Mouse (Mus musculus) neural tube, embryonic 12.5 days (tissue): ENCODE data around the gene 1700001C19Rik. TPM values are rescaled to one million over a fixed set of nuclear protein-coding genes. Genes with fewer than 3 reads are reported as not detected.

Experiments
- polyA plus RNA-seq: library from polyadenylated mRNA; unstranded; fragments of >200 nt; fragmentation: Nextera tagmentation; extraction: Ambion mirVana; gene quantifications from 2 replicates; pipeline ENCODE4 v1.2.1, GENCODE M21; 2016

The 1700001C19Rik gene
- polyA plus RNA-seq, 1 experiment from 2014 or later: 0.68 TPM

Other genes with a start within 250 kb of the 1700001C19Rik start
- 75.3 and 78.5 TPM in 2 replicates for gene Mrps10, start 68.5 kb downstream of the 1700001C19Rik start, polyA plus RNA-seq
- gene Guca1b, start 52.0 kb downstream of the 1700001C19Rik start, polyA plus RNA-seq: 0.75 and 0.85 TPM in 2 replicates
- 0.95 and 1.1 TPM in 2 replicates for gene Guca1a, start 36.8 kb downstream of the 1700001C19Rik start, polyA plus RNA-seq
- gene AI661453, start 761 bp downstream of the 1700001C19Rik start, polyA plus RNA-seq: 0.14 and 0.32 TPM in 2 replicates
- gene Taf8, start 64.9 kb upstream of the 1700001C19Rik start, polyA plus RNA-seq: 28.7 and 30.3 TPM in 2 replicates
- 146 and 152 TPM in 2 replicates for gene Ccnd3, start 67.7 kb upstream of the 1700001C19Rik start, polyA plus RNA-seq
- 32.5 and 35.9 TPM in 2 replicates for gene Bysl, start 174.1 kb upstream of the 1700001C19Rik start, polyA plus RNA-seq
- 39.7 and 41.6 TPM in 2 replicates for gene Med20, start 174.2 kb upstream of the 1700001C19Rik start, polyA plus RNA-seq
- gene Gm20517, start 174.2 kb upstream of the 1700001C19Rik start, polyA plus RNA-seq: 2.0 and 2.4 TPM in 2 replicates
- gene Usp49, start 193.3 kb upstream of the 1700001C19Rik start, polyA plus RNA-seq: 10.4 and 12.5 TPM in 2 replicates